Mouse (Mus musculus) lung, postnatal 0 days (tissue): ENCODE measurements at regions not wholly inside any gene's neighbourhood (a gene's known extent, or its start where the extent isn't known, plus 50 kb on each side); places are given as distances from the start of the nearest gene placed in this dataset.

Experiments
- CTCF ChIP-seq: IDR thresholded peaks from 2 replicates; pipeline ENCODE4 v1.5.1; 2016; ENCODE audit warnings: antibody characterized with exemption, mild to moderate bottlenecking
- EP300 ChIP-seq: IDR thresholded peaks from 2 replicates; pipeline ENCODE4 v1.6.1; 2016; ENCODE audit warnings: antibody characterized with exemption, mild to moderate bottlenecking, control low read depth

DNA sequence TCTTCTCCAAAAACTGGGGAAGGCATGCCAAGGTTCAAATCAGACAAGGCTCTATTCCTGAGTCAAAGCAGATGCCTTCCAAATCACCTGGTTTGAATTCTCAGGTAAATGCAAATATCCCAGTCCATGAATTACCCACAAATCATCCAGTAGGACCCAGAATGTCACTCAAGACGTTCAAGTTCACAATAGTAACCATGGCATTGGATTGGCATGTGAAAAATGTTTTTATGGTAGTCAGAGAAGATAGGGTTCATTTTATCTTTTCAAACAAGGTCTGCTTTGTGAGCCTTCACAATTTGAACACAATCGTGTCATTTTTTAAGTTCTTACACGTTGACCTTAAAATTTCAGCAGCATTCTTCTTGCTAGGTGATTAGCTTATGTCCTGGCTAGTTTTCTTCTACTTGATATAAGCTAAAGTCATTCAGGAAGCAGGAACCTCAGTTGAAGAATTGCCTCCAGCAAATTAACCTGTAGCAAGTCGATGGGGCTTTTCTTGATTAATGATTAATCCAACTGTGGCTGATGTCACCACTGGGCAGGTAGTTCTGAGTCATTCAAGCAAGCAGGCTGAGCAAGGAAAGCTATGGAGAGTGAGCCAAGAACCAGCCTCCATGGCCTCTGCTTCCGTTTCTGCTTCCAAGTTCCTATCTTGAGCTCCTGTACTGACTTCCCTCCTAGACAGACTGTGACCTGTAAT, 165.3 kb upstream of the Sox11 start:
- TF ChIP-seq CTCF (no peak), EP300 (no peak)
